Mouse (Mus musculus): Measurements from ENCODE around the gene Sfxn4.

Gene Sfxn4

DNA sequence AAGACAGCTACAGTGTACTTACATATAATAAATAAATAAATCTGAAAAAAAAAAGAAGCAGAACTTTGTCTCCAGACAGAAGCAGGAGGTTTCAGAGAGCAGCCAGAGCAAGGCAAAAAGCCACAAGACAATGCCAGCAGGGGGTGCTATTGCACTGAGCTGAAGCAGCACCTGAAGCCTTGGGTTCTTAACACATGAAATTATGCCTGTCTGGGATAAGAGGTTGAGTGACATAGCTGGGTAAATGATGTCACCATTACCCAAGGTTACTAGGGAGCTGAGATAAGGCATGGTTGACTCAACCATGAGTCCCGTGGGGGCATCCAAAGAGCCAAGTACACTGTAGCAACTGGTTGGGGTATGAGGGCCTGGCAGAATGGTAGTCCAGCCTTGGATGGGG, 23.5 kb downstream of the Sfxn4 start:
- DNase-seq = peak; percentile 81 to 88

DNA sequence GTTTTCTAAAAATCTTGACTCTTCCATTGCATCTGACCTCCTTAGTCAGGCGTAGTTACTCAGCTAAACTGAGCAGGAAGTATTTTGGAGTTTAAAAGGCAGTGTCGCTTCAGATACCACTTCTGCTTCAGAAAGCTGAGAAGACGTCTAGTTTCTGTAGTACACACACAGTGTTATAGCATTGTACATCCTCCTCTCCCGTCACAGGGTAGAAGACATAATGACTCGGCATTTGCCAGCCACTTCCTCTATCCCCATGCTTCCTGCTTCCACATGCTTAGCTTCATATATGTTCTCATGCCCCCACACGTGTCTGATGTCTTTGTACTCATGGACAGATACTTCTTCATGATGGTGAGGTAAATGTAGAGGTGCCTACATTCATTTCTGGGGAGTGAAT, 42.6 kb downstream of the Sfxn4 start:
- no peak for DNase-seq

DNA sequence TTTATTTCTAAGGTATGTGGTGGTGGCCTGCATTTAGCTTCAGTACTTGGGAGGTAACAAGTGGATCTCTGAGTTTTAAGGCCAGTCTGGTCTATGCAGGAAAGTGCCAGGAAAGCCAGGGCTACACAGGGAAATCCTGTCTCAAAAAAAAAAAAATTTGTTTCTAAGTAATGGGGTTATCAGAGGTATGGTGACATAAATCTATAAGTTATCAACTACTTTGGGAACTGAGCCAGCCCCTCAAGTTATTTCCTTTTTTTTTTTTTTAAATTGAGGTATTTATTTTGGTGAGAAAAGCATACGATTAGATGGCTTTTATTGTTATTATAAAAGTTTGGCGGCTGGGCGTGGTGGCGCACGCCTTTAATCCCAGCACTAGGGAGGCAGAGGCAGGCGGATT, 48.1 kb downstream of the Sfxn4 start:
- no peak for DNase-seq

DNA sequence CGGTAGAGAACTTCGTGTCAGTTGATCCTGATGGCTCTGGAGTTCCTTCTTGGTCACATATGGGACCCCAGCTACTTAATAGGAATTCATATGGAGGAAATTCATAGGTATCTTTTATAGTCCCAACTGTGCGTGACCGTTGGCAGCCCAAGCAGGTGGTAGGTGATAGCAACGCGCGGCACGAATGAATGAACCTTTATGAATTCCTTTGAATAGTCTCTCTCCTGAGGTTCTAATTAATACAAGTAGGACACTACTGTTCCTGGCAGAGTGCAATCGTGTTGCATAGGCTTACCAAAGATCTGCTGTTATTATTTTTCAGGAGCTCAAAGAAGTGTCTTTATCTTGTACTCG, 49.3 kb downstream of the Sfxn4 start:
- no peak for DNase-seq

DNA sequence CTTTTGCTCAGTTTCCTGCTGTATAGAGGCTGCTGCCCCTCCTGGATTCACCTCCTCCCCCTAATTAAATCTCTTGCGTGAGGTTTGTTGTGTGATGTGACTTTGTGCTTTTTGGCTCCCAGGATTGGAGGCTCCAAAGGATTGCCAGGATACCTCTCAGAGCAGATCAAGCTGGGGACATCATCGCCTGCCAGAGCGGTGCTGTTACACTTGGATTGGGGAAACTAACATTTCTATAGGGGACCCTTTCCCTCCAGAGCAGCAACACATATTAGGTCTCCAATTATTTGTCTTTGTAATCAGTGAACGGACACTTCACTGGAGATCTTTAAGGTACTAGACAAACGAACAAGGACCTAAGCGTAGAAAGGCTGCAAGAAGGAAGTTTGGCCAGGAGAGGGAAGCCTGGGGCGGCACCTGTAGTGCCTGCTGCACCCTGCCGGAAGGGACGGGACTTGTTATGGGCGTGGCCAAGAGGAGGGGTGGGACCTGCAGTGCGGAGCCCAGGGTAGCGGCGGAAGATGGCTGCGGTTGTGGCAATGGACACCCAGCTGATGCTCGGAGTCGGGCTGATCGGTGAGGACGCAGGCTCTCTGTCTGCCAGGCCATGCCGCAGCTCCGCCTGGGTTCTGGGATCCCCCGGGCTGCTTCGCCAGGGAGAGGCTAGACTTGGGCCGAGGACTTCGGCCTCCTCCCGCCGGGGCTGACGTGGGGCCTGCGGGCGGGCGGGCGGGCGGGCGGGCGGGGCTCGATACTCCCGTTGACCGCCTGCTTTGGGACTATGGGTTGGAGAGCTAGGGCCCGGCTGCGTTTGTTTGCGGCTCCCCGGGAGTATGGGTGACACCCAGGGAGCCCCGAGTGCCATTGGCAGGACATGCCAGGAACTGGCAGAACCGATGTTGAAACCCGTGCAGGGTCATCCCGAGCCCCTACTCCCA, 49.9 kb downstream of the Sfxn4 start, which contains the start of gene Fam45a:
Gene Fam45a (plus strand): TSS at position 488 of the 938 bp plus-strand sequence.
- DNase-seq = peak; percentile 93 to 94

DNA sequence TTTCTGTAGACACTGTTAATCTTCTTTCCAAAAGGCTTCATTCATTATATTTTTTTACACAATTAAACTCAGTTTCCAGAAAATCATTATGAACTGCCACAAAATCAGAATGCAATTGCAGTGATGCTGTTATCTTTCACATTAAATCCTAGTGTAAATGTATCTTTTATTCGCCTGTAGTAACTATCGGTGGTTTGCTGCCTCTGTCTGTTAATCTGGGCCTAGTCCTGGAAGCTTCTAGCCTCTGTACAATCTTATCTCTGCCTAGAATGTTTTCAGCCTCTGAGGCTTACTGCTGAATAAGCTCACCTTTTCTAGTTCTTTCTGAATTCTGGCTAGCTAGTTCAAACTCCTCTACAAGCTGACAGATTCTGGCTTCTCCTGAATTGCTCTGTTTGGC, 51.4 kb downstream of the Sfxn4 start:
- no peak for DNase-seq

DNA sequence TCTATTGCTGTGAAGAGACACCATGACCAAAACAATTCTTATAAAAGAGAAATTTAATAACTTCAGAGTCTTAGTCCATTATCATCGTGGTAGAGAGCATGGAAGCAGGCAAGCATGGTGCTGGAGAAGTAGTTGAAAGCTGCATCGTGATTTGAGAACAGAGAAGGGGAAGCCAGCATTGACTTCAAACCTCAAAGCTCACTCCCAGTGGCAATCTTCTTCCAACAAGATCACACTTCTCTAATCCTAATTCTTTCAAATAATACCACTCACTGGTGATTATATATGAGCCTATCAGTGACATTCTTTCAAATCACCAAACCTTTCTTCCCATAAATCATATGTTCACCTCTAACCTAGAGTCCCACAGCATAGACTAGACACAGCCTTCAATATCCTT, 56.4 kb downstream of the Sfxn4 start:
- no peak for DNase-seq

DNA sequence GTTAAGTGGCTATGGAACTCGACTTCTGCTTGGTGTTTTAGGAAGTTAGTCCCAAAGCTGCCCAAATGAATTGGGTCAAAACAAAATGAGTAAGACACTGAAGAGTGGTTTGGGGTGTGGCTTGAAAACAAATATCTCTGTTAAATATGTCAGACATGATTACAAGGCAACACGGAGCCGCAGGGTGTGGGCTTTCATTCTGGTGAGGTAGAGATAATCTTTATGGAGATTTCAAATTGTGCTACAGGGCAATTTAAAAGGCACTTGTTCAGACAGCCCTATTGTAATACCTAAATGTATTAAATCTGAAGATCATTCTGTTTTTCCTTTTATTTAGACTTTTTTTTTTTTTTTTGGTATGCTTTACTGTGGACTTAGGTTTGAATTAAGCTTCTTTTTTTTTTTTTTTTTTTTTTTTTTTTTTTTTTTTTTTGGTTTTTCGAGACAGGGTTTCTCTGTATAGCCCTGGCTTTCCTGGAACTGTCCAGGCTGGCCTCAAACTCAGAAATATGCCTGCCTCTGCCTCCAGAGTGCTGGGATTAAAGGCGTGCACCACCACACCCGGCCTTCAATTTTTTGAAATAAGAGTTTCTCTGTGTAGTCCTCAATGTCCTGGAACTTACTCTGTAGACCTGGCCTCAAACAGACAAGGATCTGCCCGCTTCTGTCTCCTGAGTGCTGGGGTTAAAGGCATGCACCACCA, 61.3 kb downstream of the Sfxn4 start:
- no peak for DNase-seq

DNA sequence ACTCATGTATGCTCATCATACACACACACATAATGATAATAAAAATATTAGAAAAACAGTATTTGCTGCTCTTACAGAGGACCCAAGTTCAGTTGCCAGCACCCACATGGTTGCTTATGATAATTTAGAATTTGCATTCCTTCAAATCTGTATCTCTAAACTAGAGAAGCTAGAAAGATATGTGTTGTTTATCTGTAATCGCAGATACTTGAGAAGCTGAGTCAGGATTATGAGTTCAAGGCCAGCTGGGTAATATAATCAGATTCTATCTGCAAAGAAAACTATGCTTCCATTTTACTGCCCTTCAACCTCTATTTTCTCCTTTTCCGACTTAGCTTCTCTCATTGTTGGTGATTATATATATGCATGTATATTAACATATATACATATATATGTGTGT, 63.9 kb downstream of the Sfxn4 start:
- DNase-seq = no peak

DNA sequence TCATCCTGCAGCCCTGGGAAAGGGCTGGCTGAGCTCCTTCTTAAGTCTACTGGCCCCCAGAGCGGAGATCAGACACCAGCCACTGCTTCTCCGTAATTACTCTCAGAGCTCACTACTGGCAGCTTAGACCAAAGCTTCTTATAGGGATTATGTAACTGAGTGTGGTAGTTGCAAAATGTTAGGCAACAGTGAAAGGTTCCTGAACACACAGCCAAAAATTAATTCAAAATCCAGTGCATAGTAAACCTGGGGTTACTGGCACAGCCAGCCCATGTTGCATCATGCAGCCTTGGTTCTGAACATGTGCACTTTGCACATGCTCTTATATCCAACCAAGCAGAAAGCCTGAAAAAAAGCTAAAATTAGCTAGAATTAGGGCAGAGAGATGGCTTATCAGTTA, 66.0 kb downstream of the Sfxn4 start:
- DNase-seq = no peak

DNA sequence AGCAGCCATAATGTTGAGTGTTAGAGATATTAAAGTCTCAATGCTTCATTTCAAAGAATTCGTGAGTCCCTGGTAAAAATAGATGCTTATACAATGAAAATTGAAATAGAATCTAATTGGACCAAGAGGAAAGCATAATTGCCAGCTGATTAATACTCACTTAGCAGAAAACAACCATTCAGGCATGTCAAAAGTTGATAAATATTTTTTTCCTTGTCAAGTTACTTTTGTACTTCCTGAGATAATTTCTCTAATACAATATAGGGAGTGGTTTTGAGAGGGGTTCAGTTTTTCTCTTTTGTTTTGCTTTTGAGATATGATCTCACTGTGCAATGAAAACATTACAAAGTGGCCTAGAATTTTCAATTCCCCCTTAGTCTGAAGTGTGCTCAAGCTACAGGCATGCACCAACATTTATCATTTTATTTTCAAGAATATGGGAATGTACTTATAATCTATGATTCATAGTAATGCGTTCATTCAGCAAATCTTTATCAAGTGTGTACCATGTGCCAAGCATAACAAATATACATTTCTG, 68.0 kb downstream of the Sfxn4 start:
- no peak for DNase-seq

DNA sequence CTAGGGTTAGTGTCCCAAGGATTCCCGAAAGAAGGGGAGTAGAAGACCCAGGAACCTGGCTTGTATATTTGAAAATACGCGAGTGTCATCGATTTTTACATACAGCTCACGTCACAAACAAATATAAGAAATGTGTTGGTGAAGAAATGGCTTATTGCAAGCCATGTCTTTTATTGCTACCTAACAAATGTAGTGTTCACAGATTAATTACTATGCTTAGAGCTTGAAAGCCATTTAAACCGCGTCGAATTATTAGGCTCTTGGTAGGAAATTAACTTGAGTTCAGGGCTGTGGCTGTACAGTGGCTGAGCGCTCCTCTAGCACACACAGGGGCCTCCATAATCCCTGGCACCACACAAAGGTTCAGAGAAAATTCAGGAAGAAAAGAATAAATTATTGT, 70.1 kb downstream of the Sfxn4 start:
- peak in 1 of 2 experiments; percentile 37 for DNase-seq

DNA sequence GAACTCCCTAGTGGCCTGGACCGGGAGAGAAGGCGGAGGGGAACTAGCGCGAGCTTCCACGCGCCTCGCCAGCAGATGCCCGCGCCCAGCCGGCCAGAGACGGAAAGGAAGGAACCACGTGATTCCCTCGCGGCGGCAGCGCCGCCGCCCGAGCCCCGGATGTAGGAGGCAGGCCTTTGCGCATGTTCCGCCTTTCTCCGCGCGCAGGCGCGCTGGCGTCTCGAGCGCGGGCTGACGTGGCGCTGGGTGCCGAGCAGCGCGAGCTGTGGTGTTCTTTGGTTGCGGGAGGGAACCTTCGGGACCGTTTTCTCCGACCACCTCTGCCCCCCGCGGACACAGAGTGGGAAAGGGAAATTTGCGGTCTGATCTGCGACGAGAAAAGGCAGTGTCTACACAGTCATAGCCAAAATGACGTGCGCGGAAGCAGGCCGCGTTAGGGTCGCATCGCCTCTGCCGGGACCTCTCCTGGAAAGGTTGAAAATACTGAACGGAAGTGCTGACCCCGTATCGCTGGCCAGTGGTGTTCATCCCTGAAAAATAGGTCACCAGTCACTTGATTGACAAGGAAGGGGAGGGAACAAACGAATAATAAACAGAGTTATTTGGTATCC, 70.6 kb downstream of the Sfxn4 start, which contains the start of gene Eif3a:
Gene Eif3a (minus strand): TSS at position 108 of the 611 bp plus-strand sequence.
- peak; percentile 97 to 98 for DNase-seq

DNA sequence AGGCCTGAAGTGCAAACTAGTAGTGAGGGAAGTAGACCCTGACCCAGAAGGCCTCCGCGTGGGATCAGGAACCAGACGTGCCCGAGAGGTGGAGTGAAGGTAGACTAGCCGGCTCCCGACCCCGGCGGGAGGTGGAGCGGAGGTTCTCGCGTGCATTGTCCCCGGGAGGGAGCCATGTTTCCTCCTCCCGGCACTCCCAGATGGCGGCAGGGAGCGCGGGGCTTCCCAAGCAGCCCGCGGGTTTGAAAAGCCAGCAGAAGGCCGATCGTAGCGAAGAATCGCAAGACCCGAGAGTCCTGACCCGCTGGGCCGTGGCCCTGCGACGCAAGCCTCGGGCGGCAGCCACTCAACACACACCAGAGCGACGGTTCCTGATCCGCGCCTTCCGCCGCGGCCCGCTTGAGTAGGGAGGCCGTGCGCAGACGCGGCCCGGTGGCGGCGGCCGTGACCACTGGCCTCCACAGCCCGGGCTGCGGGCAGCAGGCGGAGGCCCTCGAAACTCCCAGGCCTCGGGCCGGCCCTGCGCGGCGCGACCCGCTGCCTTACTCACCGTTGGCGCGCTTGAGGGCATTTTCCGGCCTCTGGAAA, 71.3 kb downstream of the Sfxn4 start:
- peak; percentile 75 to 80 for DNase-seq

DNA sequence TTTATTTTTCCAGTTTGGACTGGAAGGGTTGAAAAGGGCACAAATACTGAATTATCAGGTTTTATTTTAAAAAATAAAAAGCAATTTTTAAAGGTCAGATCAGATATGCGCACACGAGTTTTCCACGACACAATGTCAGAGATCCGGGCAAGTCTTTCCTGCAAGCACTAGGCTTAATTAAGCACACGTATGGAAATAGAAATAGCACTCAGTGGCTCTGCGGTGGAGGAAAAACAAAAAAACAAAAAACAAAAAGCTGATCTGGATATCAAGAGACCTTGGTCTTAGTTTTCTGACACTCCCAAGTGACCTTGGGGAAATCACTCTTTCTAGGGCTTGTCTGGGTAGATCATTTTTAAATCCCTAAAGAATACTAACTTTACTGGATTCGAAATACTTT, 71.8 kb downstream of the Sfxn4 start:
- no peak for DNase-seq

DNA sequence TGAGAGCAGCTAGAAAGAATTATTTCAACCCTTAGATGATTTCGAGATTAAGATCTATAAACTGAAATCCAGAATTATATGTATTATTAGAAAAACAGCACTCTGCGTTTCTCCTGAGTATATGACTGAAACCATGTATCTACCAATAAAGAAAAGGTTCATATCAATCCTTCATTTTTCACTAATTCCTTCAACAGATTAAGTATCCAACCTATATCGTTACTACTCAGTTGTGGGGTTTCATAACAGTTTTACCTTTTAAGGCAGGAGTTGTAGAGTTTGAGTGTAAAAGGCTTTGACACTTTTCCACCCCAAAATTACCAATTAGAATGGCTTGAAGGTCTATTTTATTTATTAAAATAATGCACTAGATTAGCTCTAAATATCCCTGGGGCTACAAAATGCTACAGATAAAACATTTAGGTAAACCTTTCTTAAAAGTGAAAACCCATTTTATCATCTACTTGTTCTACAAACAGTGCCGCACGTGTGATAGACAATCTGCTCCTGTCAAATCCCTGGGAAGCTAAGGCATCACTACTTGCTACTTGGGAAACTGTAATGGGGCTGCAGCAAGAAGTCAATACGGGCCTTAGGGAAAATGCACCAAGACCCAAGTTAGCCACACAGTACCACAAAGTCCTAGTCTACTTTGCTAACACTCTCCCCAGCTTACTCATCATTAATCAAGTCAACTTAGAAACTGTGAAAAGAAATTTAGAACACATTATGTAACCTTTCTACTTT, 72.9 kb downstream of the Sfxn4 start:
- DNase-seq = no peak

DNA sequence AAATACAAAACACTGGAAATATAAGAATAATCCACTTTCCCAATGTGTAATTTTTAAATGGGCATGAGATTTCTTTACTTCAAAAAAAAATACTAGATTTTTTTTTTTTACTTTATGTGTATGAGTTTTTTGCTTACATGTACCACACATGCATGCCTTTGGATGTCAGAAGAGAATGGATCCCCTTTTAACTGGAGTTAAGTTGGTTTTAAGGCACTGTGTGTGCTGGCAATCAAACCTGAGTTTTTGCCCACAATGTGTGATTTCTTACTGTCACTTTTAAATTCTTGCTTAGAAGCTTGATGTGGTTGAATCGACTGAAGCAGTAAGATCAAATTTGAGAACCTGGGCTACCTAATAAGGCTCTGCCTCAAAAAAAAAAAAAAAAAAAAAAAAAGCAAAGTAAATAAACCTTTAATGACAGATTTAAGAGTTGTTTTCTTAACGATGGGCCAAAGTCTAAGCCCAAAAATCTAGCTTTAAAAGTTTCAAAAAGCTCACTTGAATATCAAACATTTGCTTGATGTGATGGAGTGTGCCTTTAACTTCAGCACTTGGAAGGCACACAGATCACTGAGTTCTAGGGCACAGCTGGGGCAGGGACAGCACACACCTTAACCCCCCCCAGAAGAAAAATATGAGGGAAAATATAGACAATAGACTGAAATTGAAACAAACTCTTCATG, 73.7 kb downstream of the Sfxn4 start:
- no peak for DNase-seq

All from cerebellum, postnatal 10 days (tissue).